Mouse (Mus musculus) thymus, postnatal 4 days (tissue): Measurements from ENCODE around the gene Best2.

Source experiments
- DNase-seq: peaks from one replicate; pipeline ENCODE4 v3.0.0; 2021

The Best2 gene

DNA sequence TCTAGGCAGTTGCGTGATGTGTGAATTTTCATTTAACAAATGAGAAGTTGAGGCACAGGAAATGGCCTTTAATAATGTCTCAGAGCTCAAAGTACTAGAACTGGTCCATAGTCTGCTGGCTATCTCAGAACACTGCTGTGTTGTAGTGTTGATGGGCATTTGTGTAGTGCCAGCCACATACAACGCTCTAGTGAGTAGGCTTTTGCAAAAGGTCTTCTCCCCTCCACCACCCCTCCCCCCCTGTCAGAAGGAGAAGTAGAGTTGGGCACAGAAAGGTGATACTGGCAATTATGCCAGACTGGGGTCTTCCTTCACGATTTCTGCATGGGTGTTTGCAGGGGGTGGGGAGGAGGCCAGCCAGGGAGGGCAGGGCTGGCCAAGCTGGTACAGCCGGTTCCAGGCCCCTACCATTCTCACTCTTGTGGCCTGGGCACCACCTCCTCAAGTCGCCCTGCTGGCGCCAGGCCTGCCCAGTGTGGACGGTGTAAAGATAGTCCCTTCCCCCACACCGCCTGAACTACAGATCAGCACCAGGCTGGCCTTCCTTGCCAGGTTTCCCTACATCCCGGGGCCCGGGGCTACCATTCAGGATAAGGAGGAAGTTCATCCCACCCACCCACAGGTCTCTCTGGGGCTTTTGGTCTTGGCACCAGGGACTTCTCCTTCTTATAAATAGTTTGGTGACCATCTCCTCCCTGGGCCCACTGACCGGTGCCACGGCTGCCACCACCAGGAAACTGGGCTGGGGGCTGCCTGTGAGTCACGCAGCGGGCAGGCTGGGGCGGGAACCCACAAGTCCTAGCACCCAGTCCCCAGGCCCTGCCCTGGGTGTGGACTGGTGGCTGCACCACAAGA lies 32.5 kb downstream of the Best2 start:
- peak; percentile 19 for DNase-seq

DNA sequence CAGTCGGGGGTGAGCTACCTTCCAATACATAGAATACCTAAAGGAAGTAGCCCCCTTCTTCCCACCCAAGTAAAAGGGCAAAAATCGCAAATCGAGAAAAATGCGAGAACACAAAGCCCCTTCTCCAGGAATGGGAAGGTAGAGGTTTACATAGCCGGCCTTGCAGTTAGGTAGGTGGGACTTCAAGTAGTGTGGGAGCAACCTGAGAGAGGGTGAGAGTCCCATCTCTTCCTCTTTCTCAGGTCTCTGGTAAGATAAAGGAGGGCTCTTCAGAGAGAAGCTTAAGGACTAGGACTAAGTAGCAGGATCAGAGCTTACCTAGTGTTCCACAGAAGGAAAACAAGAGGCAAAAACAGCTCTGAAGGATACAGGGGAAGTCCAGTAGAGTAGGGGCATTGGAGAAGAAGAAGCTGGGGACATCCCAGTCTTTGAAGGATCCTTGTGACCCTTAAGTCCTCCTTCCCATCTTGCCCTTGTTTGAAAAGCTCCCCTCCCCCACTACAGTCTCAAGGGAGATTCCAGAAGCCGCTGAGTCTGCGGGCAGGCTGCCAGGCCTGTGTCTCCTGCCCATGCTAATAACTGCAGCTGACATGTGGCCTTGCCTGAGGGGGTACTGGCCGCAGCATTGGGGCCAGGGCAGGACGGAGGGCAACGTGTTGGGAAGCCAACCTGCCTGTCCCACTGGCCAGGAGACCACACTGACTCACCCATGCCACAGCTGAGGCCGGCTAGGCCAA lies 33.5 kb downstream of the Best2 start:
- DNase-seq: peak; percentile 43

DNA sequence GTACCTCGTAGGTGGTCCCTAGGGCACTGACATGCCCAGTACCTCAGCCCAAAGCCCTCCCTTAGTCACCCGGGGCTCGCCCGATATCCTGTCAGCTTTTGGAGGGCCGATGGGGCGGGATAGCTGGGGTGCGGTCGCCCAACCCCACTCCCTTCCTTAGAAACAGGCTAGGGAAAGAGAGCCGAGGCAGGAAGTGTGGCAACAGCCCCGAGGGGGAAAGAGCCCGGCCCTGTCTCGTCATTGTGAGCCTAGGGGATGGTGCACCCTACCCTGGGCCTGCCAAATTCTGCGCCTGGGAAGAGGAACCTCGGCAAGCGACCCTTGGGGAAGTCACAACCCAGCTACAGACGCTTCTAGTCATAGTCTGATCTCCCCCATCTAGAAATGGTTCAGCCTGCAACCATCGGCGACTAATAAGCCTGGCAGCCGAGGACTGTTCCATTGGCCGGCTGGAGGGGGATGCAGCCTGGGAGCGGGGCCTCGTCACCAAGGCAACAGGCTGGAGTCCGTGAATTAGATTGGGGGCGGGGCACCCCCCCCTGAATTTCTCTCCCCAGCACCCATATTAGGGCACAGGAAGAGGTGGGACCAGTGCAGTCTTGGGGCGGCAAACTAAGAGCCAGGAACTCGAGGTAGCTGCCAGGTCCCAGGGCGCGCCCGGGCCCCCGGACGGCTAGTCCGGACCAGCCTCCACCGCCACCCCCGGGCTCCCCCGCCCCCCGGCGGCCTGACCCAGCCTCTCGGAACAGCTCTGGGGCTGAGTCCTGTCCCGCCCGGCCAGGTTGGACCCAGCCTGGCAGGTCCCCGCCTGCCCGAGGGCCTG lies 34.5 kb downstream of the Best2 start:
- DNase-seq: peak; percentile 81

DNA sequence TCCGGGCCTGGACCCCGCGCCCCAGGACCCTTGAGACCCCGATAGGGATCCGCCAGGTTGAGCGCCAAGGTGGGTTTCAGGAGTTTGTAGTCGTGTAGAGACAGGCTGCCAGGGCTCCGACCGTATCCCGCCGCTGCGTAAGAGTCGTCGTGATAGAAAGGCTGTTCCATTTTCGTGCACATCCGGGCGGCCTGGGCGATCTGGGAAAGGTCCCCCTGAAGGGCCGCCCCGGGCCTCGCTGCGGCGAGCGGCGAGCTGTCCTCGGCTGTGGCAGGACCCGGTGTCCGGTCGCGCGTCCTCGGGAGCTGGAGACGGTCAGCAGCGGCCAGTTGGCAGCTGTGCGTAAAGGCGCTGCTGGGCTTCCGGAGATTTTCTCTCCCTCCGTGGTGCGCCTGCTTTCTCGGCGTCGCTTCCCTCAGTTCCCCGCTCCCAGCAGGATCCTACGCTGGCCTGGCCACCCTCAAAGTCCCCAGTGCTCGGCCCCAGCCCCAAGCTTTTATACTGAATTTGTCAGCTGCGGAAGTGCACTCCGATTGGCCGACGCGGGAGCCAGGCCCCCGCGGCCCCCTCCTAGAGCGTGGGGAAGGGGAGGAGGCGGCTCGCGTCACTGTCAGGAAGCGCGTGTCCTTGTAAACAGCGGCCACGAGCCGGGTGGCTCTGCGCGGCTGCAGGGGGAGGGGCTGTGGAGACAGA lies 35.9 kb downstream of the Best2 start, which contains the start of gene Junb:
Junb (minus strand) TSS at position 471 of the 693 bp plus-strand sequence.
- peak; percentile 93 for DNase-seq

DNA sequence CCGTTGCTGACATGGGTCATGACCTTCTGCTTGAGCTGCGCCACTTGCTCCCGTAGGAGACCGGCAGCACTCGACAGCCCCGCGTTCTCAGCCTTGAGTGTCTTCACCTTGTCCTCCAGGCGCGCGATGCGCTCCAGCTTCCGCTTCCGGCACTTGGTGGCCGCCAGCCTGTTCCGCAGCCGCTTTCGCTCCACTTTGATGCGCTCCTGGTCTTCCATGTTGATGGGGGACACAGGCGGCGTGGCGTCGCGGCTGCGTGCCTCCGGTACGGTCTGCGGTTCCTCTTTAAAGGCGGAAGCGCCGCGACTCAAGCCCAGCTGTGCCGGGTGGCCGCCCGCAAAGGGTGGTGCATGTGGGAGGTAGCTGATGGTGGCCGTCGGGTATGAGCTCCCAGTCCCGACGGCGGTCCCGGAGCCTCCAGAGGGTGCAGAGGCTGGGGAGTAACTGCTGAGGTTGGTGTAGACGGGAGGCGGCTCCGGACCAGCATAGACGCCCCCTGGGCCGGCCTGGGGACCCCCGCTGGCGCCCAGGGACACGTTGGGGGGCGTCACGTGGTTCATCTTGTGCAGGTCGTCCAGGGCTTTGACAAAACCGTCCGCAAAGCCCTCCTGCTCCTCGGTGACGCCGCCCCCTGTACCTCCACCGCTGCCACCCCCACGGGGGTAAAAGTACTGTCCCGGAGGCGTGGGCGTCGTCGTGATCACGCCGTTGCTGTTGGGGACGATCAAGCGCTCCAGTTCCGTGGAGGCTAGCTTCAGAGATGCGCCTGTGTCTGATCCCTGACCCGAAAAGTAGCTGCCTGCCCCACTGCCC lies 36.7 kb downstream of the Best2 start:
- peak; percentile 85 for DNase-seq

DNA sequence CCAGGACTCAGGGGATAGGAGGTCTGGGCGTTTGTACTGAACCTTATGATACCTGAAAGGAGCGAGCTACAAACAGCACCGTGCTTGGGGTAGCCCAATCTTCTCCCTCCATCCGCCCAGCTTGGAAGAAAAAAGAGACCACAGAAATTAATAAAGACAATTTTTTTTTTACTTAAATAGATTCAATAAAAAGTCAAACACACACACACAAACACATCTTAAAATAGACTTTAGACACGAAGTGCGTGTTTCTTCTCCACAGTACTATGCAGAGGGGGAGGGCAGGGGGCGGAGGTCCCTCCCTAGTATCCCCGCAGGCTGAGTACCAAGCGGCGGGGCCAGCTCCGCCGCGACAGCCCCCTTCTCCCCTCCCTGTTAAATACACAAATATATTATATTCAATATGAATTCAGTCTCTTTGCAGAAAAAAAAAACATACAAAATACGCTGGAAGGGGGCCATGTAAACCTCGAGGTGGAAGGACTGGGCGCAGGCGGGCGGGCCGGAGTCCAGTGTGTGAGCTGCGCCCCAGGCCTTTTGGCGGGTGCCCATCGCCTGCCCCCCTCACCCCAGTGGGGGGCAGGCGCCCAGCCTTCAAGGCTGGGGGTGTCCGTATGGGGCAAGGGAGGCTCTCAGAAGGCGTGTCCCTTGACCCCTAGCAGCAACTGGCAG lies 37.4 kb downstream of the Best2 start:
- DNase-seq: peak; percentile 53

DNA sequence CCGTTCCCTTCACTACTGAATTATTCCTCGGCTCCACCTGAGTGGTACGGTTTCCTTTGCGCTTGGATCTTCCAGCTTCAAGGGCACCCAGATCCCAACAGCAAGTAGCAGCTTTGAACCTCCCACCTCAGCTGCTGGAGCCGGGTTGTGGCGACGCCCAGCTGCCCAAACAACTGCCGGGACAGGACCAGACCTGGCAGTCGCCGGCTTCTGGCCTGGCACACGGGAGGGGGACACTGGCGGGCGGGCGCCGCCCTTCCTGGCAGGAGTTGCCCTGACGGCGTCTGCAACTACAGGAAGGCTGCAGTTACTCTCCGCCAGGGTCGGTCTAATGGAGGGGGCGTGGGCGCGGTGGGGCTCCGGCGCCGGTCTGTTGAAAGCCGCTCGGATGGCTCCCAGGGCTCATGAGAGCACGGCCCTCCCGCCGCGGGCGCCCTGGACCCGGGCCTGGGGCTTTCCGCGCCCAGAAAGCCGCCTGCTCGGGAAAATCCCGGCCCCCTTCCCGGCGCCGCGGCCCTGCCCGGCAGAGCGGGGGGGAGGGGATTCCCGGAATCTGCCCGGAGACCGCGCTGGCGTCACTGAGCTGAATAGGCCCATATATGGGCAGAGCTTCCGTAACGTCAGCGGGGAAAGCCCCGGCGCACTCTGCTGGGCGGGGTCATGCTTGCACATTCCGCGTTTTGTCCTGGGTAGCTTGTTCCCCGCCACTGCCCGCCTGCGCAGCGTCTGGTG lies 38.1 kb downstream of the Best2 start:
- DNase-seq: peak; percentile 93

DNA sequence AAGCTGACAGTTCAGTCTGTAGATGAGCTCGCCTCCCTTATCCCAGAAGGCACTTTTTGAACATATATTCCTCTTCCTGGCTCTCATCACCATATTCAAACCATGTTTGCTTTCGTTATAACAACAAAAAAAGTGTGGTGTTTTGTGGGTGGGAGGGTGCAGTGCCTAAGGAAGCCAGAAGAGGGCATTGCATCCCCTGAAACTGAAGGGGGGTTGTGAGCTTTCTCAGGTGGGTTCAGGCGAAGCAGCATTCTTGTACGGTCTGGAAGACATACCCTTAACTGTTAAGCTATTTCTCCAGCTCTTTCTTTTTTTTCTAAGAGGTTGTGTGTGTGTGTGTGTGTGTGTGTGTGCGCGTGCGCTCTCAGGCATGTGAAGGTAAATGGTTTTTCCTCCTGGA lies 38.9 kb downstream of the Best2 start:
- DNase-seq: peak; percentile 90

DNA sequence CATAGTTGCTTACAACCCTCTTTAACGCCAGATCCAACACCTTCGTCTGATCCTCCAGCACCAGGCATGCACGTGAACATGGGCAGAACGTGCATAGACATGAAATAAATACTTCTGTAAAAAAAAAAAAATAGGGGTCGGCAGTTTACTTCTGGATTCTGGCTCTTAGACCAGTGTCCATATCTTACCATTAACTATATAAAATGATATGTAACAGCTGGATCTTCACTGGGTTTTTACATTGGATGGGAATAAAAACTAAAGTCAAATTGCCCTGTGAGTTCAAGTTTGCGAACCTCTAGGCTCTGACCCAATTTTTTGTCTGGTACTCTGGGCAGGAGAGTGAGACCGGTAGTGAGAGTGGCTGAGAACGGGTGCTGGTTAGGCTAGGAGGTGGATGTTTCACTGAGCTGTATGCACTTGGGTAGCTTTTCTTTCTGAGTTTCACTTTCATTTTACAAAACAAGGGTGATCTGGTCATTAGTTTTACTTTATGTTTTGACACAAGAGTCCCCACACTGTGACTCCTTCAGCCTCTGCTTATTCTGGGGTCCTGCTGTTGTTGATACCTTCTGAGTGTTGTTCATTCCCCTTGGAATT lies 39.7 kb downstream of the Best2 start:
- no peak for DNase-seq

DNA sequence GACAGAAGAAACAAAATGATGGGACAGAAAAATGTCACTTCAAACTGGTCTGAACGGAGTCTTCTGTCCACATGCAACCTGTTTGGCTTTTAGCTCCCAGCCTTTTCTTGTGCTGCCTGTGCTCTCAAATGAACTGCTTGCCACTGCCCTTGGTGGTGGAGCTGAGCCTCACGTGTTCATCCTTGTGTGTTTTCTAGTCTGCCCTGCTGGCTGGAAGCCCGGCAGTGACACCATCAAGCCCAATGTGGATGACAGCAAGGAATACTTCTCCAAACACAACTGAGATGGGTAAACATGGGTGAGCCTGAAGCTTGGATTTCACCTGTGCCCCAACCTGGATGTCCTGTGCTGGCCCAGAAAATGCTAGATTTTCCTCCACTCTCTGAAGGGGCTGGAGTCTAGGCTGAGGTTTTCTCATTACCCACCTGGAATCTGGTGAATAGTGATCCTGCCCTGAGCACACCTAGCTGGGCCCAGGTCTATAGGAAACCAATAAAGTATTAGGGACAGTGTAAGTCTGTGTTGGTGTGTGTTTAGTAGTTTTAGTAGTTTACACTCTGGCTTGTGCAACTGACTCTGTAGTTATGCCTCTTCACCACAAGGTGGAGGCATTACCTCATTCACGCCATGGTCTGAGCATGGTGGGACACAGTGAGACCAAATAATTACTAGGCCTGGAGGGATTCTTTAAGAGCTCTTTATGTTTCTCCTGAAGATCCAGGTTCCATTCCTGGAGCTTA lies 40.4 kb downstream of the Best2 start:
- DNase-seq: peak; percentile 42

DNA sequence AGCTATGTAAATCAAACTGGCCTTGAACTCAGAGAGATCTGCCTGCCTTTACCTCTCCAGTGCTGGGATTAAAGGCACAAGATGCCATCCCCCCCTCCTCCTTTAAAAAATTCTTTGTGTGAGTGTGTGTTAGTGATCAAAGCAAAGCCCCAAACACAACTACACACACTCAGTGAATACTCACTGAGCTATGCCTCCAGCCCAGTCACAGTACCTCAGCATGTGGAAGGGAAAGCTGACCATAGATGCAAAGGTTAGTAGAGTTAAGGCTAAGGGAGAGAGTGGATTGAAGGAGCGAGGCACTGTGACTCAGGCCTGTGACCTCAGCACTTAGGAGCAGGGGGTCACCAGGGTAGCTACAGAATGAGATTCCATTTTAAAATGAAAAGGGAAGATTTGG lies 41.3 kb downstream of the Best2 start:
- no peak for DNase-seq

DNA sequence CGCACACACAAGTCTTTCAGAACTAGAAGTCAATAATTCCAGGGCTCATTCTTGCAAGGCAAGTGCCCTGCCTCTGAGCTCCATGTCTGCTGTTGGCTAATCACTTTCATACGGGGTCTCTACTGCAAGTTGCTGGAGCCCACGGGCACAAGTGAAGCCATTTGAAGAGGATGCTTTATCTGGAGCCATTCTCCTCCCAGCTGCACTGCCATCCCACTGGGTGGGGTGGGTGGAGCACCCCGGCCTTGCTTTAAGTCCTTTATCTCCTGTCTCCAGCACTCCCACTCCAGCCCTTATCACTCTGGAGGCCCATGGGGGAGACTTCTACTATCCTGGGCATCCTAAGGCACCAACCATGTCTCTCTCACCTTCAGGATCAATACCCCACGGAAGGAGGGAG lies 43.4 kb downstream of the Best2 start:
- DNase-seq: no peak

DNA sequence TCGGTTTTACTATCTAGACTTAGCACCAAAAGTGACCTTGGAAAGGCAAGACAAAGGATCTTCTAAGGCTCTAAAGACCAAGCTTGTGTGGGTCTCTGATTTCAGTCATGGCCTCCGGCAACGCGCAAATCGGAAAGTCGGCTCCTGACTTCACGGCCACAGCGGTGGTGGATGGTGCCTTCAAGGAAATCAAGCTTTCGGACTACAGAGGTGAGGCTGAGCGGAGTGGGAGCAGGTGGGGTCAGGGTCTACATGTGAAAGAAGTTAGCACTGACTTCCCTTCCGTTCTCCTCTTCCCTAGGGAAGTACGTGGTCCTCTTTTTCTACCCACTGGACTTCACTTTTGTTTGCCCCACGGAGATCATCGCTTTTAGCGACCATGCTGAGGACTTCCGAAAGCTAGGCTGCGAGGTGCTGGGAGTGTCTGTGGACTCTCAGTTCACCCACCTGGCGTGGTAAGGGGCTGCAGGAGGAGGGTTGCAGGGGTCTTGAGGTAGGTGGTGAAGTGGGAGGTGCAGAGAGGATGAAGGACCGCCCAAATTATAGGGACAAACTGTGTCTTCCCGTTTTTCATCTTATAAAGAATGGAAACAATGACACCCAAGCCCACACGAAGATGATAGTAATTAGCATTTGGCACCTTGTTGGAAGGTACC lies 44.1 kb downstream of the Best2 start:
- DNase-seq: peak; percentile 32

DNA sequence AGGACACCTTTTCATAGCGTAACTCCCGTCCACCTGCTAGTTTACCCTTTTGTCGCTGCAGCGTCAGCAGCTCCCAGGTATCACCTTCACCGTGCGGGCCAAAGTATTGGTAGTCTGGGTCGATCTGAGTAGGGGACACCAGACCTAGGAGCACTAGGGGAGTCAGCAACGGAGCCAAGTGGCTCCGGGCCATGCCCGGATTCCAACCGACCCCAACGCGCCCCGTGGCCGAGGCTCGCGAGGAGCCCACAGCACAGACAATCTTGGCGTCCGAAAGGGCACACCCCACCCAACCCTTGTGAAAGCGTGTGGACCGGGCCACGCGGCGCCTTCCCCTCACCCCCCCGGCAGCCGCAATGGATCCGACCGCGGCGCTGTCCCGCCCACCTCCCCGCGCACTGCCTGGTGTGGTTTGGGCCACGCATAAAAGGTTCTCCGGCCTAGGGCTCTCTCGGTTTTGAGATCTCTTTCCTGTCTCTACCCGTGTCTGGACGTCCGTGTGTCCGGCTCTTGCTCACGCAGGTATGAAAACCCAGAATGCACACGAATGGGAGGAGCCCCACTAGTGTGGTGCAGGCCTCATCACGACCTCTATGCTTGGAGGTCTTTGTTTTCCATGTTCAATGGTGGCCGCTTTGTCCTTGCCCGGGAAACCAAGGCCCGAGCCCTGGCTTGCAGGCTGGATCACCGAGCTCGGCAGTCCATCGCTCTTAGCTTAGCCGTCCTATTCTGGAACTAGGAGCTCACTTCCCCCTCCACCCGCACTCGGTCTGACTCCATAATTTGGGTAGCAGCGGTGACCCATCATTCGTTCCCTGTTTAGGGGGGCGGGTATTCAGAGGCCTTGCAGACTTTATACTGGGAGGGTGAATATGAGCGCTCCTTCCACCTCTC lies 44.8 kb downstream of the Best2 start, which contains the start of the genes Gm49661, Prdx2 and Rnaseh2a:
Gm49661 (minus strand) TSS at position 193 of the 894 bp plus-strand sequence.
Prdx2 (plus strand) TSS at position 347 of the 894 bp plus-strand sequence.
Rnaseh2a (minus strand) TSS at position 527 of the 894 bp plus-strand sequence.
- peak; percentile 81 for DNase-seq

DNA sequence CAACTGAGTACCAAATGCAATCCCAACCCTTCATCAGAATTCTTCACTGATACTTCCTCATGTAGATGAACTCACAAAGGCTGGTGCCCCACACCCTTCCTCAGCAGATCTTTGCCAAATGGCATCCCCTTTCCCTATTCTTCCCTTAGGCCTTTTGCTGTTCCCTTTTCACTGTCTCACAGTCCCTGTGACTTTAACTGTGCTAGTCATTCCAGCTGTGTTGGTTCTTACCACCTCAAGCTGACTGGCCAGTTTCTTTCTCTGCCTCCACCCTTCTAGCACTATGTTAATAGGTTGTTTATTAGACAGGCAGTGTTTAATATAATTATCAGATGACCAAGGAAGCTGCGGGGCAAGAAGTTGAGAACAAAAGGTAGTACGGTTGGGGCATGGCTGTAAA lies 45.7 kb downstream of the Best2 start:
- DNase-seq: no peak

DNA sequence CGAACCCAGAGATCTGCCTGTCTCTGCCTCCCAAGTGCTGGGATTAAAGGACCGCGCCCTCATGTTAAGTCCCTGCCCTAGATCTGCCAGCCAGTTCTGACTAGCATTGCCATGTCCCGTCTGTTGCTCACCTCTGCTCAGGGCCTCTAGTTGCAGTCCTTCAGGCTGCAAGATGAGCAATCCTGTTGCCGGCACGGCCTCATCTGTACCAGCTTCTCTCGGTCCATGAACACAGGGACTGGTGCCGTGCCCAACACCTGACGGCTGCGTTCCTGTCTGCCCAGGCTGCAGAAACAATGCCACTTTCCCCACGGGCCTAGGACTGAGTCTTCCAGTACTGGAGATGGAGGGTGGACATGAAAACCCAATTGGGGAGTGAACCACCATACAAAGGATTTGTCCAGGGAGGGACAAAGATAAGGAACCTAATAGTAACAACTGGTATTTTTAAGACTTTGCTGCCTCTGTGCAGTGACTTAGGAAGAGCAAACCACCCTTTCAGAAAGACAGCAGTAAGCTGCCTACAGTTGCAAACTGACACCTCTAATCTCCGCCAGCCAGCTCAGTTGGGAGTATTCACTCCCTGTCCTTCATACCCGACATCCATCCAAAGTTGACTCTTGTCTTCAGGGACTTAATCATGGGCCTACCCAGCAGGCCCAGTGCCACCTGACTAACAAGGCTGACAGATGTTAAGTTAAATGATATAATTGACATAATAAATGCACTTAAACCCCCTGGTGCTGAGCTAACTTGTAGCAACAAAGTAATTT lies 46.6 kb downstream of the Best2 start:
- no peak for DNase-seq
